Mouse (Mus musculus) forebrain, embryonic 16.5 days (tissue): ENCODE results near the gene Prdm11. TPM values are rescaled to one million over a fixed set of nuclear protein-coding genes. Genes with fewer than 3 reads are reported as not detected.
A peak's percentile ranks its signal among the peaks of the same experiment; 100 is the strongest.

Experiments used
- ATAC-seq: fragments of 200-750 bp; cut with Nextera tagmentation; 2 replicates; pipeline ENCODE4 v1.8.0; 2017; ENCODE audit warnings: mild to moderate bottlenecking, moderate library complexity
- H3K27ac ChIP-seq: fragments of 300-500 bp; sonication (generic); 2 replicates; pipeline ENCODE4 v1.5.1; 2014; ENCODE audit warnings: low read length, control low read depth
- H3K27me3 ChIP-seq: fragments of 300-500 bp; sonication (generic); replicated peaks from 2 replicates; pipeline ENCODE4 v1.6.1; 2014; ENCODE audit warnings: low read length; ENCODE audit not compliant: control insufficient read depth, insufficient read depth
- H3K36me3 ChIP-seq: fragments of 300-500 bp; sonication (generic); 2 replicates; pipeline ENCODE4 v1.6.1; 2014; ENCODE audit not compliant: control insufficient read depth, insufficient read depth
- H3K4me1 ChIP-seq: fragments of 300-500 bp; sonication (generic); replicated peaks from 2 replicates; pipeline ENCODE4 v1.6.1; 2014; ENCODE audit warnings: low read length; ENCODE audit not compliant: control insufficient read depth, insufficient read depth
- H3K4me2 ChIP-seq: fragments of 300-500 bp; sonication (generic); 2 replicates; pipeline ENCODE4 v1.6.1; 2014; ENCODE audit warnings: mild to moderate bottlenecking, low read length, control low read depth
- H3K4me3 ChIP-seq: fragments of 300-500 bp; sonication (generic); replicated peaks from 2 replicates; pipeline ENCODE4 v1.5.1; 2014; ENCODE audit warnings: mild to moderate bottlenecking, low read length, control low read depth
- H3K9ac ChIP-seq: fragments of 300-500 bp; sonication (generic); replicated peaks from 2 replicates; pipeline ENCODE4 v1.6.1; 2014; ENCODE audit warnings: low read depth, low read length, control low read depth
- H3K9me3 ChIP-seq: fragments of 300-500 bp; sonication (generic); 2 replicates; pipeline ENCODE4 v1.6.1; 2016; ENCODE audit warnings: low read length; ENCODE audit not compliant: control insufficient read depth
- whole genome bisulfite sequencing: fragments of 180-500 bp; shearing (Covaris S2); extraction: QIAGEN DNeasy Blood & Tissue Kit; methylation state at CpG from one replicate; pipeline ENCODE4 v1.1.7; 2014; 5-methylcytosine and 5-hydroxymethylcytosine counted together
- polyA plus RNA-seq: library from polyadenylated mRNA; unstranded; fragments of >200 nt; fragmentation: Nextera tagmentation; extraction: Ambion mirVana; gene quantifications from 2 replicates; pipeline ENCODE4 v1.2.1, GENCODE M21; 2015

The Prdm11 gene
- polyA plus RNA-seq, 1 experiment from 2014 or later, result 2.4 TPM

DNA sequence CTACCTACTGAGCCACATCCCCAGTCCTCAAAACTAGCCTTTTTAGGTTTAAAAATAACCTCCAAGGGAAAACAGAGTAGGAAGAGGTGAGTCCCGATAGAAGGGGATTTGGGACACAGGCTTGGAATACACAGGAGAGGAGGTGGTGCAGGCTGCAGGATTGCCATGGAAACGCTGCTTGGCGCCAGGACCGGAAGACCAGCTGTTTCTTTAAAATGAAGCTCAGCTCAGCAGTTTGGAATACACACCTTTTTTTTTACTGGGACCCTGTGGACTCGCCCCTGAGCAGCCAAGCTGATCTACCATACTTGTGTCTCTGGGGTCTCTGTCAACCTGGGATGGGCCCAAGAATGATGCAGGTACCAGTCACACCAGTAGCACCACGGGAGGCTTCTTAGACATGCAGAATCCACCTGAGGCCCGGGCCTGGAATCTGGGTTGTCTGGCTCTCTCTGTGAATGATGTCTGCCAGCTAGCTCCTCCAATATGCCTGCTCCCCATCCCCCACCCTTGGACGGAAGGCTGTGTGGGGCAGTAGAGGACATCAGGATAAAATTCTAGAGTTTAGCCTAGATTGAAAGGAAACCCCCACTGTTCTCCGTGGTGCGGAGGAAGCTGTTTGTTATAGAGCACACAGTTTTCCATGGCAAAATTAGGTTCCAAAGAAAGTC is 111.5 kb downstream of the Prdm11 start:
- Histone ChIP-seq H3K4me2 (no peak overlapping the region), H3K4me1 (peaks cover 9% of the 10 kb centered on the region), H3K9me3 (no peaks in the 10 kb centered on the region), H3K36me3 (no peaks in the 10 kb centered on the region), H3K27ac (peak overlapping the region; percentile 41; the same call in 1 of the 2 replicates), H3K27me3 (no peaks in the 10 kb centered on the region), H3K9ac (no peak overlapping the region), H3K4me3 (no peak overlapping the region)
- 15% methylated on average over 10 of the region's 10 CpGs for WGBS
- peak; percentile 78 for ATAC-seq

DNA sequence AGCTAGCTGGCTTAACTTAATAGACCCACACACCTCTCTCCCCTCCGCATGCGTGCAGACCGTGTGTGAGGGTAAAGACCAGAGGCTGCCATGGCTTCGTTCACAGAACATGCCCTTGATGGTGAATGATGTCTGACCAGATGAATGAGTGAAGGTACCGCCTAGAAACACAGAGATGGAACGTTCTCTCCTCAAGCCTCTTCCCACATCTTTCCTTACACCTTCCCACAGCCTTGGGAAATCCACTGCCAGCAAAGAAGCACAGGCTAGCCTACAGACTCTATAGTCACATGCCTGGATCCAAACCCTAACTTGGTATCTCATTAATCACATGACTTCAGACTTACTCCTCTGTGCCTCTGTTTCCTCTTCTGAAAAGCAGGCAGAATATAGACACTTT is 112.6 kb downstream of the Prdm11 start:
- Histone ChIP-seq H3K4me3 (no peak overlapping the region), H3K9ac (no peak overlapping the region), H3K4me2 (no peak overlapping the region), H3K27ac (no peak overlapping the region), H3K36me3 (no peaks in the 10 kb centered on the region), H3K9me3 (no peaks in the 10 kb centered on the region), H3K4me1 (peaks cover 9% of the 10 kb centered on the region), H3K27me3 (no peaks in the 10 kb centered on the region)
- no peak for ATAC-seq
- 84% methylated on average over 6 of the region's 6 CpGs for WGBS

DNA sequence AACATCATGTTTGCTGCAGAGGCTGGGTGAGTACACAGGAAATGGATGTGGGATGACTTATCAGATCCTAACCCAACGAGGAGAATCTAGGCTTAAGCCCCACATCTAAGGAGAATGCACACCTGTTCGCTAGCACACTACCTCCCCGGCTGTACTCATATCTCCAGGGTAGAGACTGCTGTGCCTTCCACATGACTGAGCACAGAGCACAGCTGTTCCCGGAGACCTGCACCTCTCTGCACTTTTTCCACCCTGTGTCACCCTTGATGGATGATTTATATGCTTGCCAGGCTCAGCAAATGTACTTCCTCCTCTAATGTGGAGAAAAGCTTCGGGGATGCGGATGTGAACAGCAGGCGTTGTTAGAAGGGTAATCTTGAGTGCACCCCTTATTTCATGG is 114.9 kb downstream of the Prdm11 start:
- no peaks in the 10 kb centered on the region for H3K27me3 ChIP-seq
- no peaks in the 10 kb centered on the region for H3K9me3 ChIP-seq
- no peak overlapping the region for H3K9ac ChIP-seq
- no peak for ATAC-seq
- no peak overlapping the region for H3K27ac ChIP-seq
- H3K4me1 ChIP-seq, result peaks cover 12% of the 10 kb centered on the region
- H3K4me2 ChIP-seq, result no peak overlapping the region
- H3K36me3 ChIP-seq, result no peaks in the 10 kb centered on the region
- no peak overlapping the region for H3K4me3 ChIP-seq
- 85% methylated on average over 7 of the region's 7 CpGs for WGBS

DNA sequence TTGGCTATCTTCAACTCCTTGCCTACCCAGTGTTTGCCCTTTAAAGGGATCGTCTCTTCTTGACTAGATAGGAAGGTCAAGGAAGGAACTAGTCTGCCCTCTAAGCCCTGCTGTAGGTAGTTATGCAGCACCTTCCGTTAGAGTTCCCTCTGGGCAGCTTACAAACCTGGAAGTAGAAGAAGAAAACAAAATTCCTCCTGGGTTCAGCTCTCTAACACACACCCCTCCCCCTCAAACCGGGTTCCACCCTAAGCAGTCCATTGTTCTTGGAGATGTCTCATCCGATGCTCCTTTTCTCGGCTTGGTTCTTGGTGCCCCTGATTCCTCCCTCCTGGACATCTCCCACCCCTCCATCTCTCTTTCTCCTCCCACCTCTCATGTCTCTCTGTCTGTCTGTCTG is 116.3 kb downstream of the Prdm11 start:
- no peaks in the 10 kb centered on the region for H3K36me3 ChIP-seq
- peaks cover 17% of the 10 kb centered on the region for H3K4me1 ChIP-seq
- no peak for ATAC-seq
- WGBS, result 83% methylated on average over 5 of the region's 5 CpGs
- no peak overlapping the region for H3K4me3 ChIP-seq
- H3K9me3 ChIP-seq, result no peaks in the 10 kb centered on the region
- no peak overlapping the region for H3K27ac ChIP-seq
- H3K9ac ChIP-seq, result no peak overlapping the region
- no peak overlapping the region for H3K4me2 ChIP-seq
- H3K27me3 ChIP-seq, result no peaks in the 10 kb centered on the region

DNA sequence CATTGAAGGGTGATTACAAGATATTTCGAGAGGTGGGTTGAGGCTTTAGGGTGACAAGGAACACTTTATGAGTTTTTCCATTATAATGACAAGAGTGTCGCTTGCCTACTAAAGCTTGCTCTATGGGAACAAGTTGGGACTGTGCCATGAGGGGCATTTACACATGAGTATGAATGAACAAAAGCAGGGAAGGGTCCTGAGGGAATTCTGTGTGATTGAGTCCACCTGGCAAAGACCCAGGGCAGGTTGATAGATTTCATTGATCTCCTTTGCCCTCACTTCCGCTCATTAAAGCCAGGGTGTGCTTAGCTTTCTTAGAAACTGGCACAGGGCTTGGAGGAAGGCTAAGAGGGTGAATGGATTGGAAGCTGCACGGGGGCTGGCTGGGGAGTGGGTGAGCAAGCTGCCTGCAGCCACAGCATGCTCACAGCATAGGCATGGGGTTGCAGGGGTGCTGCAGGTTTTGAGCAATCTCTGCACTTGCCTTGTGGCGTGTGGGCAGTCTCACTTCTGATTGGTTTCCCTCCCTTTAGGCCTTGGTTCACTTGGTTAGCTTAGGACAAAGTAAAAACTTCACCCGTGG is 121.2 kb downstream of the Prdm11 start:
- ATAC-seq, result peak; percentile 34; the same call in 1 of the 2 replicates
- Histone ChIP-seq H3K9me3 (no peaks in the 10 kb centered on the region), H3K27me3 (no peaks in the 10 kb centered on the region), H3K4me3 (no peak overlapping the region), H3K4me2 (no peak overlapping the region), H3K9ac (no peak overlapping the region), H3K27ac (no peak overlapping the region), H3K4me1 (peaks cover 22% of the 10 kb centered on the region), H3K36me3 (no peaks in the 10 kb centered on the region)
- 30% methylated on average over 6 of the region's 6 CpGs for WGBS

DNA sequence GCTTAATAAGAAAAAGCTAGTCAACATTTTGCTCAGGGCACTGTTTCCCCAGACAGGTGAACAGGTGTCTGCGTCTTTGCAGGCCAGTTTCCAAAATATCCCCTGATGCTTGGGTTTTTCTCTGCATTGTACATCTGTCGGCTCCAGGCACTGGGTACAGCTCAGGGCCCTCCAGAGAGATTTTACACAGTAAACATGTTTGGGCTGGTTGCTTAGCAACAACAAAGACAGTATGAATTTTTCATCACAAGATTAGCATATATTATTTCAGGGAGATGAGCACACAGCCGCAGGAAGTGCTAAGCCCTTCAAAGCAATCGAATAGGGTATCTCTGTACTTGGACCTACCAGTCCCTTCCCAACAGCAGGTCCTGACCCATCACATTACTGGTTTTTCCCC is 125.3 kb downstream of the Prdm11 start:
- Histone ChIP-seq H3K9ac (no peak overlapping the region), H3K9me3 (no peaks in the 10 kb centered on the region), H3K36me3 (no peaks in the 10 kb centered on the region), H3K4me1 (peaks cover 32% of the 10 kb centered on the region), H3K27me3 (no peaks in the 10 kb centered on the region), H3K27ac (0 out of 2 replicates have a peak overlapping the region, but pooled peaks have one; percentile 44), H3K4me2 (no peak overlapping the region), H3K4me3 (no peak overlapping the region)
- WGBS, result 34% methylated on average over 4 of the region's 4 CpGs
- peak; percentile 90 for ATAC-seq

DNA sequence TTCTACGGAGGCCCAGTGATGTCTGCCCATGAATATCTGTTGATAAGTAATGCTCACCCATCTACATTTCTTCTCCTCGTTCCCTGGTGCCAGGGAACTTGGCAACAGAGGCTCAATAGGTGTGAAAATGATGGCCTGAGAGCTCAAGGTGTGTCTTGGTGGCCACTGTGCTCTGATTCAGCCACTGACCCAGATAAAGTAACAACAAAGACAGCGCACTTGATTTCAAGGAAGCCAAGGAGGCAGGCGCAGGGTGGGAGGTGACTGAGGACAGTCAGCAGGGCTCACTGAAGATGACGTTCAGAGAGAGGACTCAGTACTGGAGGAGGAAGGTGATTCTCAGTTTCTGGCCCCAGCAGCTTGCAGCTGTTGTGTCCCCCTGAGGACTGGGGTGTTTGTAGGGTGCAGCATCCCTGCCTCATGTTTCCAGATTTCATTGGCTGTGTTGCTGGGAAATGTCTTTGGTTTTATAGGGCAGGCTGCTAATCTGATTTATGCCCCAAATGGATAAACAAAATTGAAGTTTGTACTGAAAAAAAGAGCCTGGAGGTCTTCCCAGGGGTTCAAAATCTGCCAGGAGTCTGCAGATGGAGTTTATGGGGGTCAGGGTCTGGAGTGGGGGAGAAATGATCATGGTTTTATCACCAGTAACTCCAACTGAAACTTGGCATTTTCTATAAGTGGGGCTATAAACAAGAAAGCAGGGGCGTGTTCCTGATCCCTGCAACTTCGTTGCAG is 128.4 kb downstream of the Prdm11 start:
- H3K9ac ChIP-seq, result no peak overlapping the region
- H3K27ac ChIP-seq, result no peak overlapping the region
- H3K27me3 ChIP-seq, result peaks cover 8% of the 10 kb centered on the region
- 48% methylated on average over 7 of the region's 7 CpGs for WGBS
- H3K4me3 ChIP-seq, result no peak overlapping the region
- H3K4me2 ChIP-seq, result no peak overlapping the region
- no peaks in the 10 kb centered on the region for H3K9me3 ChIP-seq
- ATAC-seq, result no peak
- H3K4me1 ChIP-seq, result peaks cover 46% of the 10 kb centered on the region
- H3K36me3 ChIP-seq, result no peaks in the 10 kb centered on the region

DNA sequence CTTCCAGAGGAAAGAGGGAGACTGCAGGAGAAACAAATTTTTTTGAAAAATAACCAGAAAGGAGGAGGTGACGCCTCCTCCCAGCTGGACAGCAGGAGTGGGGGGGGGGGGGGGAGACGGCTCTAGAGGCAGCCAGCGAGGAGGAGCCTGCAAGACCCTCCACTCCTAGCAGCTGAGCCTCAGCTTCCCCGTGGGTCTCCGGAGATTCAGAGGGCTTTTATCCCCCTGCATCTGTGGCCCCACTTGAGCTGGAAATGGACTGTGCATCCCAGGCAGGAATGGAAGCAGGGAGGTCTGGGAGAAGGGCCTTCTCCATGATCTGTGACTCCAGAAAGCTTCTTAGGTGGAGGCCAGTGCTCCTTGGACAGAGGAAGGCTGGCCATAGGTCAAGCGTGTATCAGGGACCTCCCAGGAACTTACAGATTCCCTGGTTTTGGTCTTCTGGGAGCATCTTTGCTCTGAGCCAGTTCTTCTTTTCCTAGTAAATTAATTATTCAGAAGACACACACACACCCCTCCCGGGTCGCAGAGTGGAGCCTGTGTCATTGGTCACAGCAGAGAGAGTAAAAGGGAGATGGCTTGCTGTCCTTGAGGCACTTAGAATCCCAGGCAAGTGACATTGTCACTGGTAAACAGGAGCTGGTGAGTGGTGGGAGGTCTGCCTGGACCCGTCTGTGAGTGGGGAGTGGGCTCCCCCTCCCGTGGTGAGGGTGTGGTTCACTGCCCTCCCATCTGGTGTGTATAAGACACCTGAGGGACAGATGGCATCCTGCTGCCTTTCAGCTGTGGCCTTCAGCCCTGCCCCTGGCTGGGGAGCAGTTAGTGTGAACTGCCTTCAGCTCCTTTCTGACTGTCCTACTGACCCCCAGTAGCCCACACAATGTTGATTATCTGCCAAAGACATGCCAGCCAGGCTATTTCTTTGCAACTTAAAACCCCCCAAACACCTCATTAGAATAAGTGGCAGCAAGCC is 130.0 kb downstream of the Prdm11 start:
- Histone ChIP-seq H3K9ac (peak overlapping the region; percentile 67), H3K4me2 (peak overlapping the region; percentile 73), H3K9me3 (no peaks in the 10 kb centered on the region), H3K27ac (no peak overlapping the region), H3K4me3 (peak overlapping the region; percentile 47), H3K27me3 (peaks cover 8% of the 10 kb centered on the region), H3K36me3 (no peaks in the 10 kb centered on the region), H3K4me1 (peaks cover 45% of the 10 kb centered on the region)
- no peak for ATAC-seq
- 12% methylated on average over 10 of the region's 10 CpGs for WGBS
